Mouse (Mus musculus) gastrocnemius, postnatal 14 days (tissue): ENCODE measurements around the gene Zc4h2. TPM values are rescaled to one million over a fixed set of nuclear protein-coding genes. Genes with fewer than 3 reads are reported as not detected.

Source experiments
- DNase-seq: peaks from one replicate; pipeline ENCODE4 v3.0.0; 2021; ENCODE audit warnings: mixed read lengths
- intact Hi-C: fragments of 180-260 bp; cut with DNase I; formaldehyde crosslinking; loops from one replicate; pipeline ENCODE4 v1.15.1; 2025; ENCODE audit warnings: low total_unique reads
- long read RNA-seq, 2 experiments: library from polyadenylated mRNA; stranded (forward); transcript quantifications; one replicate each; pipeline ENCODE4 v2.0.0; 2021
- total RNA-seq, 2 experiments: library from RNA; stranded (reverse); gene quantifications; 2 replicates each; pipeline ENCODE4 v1.2.3; 2021

Zc4h2 gene
- 1 to 10 TPM; 1.5 to 1.6 TPM for total RNA-seq
- long read RNA-seq, experiment 1, partial matches to known transcripts: 0 of 1 reads
- long read RNA-seq, experiment 1, other reads (novel, unspliced or antisense): 0 of 1 reads
- long read RNA-seq, experiment 2, partial matches to known transcripts: 0 of 2 reads
- long read RNA-seq, experiment 2, other reads (novel, unspliced or antisense): 0 of 2 reads

GRCm38 (mm10) chrX:95657804-95658599 is at the start of gene Zc4h2:
Zc4h2 (minus strand) TSS chrX:95658509.
- intact Hi-C loops: no loop called here
- peak; percentile 74 for DNase-seq

GRCm38 (mm10) chrX:95687119-95687518 is 28.8 kb upstream of the Zc4h2 start:
- DNase-seq: no peak
- intact Hi-C loops: no loop called here

GRCm38 (mm10) chrX:95682206-95682605 is 23.9 kb upstream of the Zc4h2 start:
- intact Hi-C loops: no loop called here
- DNase-seq: no peak

GRCm38 (mm10) chrX:95658600-95659084 is 333 bp upstream of the Zc4h2 start:
- DNase-seq: peak; percentile 6
- intact Hi-C loops: no loop called here

GRCm38 (mm10) chrX:95600609-95601008 is 57.7 kb downstream of the Zc4h2 start:
- intact Hi-C loops: no loop called here
- DNase-seq: no peak

Other genes starting within 250 kb of the Zc4h2 start
- gene Amer1, start 213.6 kb downstream of the Zc4h2 start, total RNA-seq: 1 to 10 TPM; 6.0 to 7.5 TPM
- gene Asb12, start 100.5 kb downstream of the Zc4h2 start, total RNA-seq: 10 to 100 TPM; 52.6 to 60.5 TPM
- not detected for gene Pfn5, start 100.4 kb downstream of the Zc4h2 start, total RNA-seq
- gene Zc3h12b, start 53.2 kb upstream of the Zc4h2 start, total RNA-seq: 1 to 10 TPM in 1 of 2 experiments, under 1 TPM in 1; 0.91 to 1.1 TPM